Mouse (Mus musculus) limb, embryonic 15.5 days (tissue): Measurements from ENCODE around the gene Plcb4. TPM values are rescaled to one million over a fixed set of nuclear protein-coding genes. Genes with fewer than 3 reads are reported as not detected.

ENCODE experiments used
- ATAC-seq: fragments of 200-750 bp; cut with Nextera tagmentation; 2 replicates; pipeline ENCODE4 v1.8.0; 2017; ENCODE audit warnings: low read depth, moderate TSS enrichment; ENCODE audit not compliant: insufficient number of reproducible peaks, low FRiP score, low TSS enrichment
- H3K27ac ChIP-seq: fragments of 300-500 bp; sonication (generic); 2 replicates; pipeline ENCODE4 v1.5.1; 2015; ENCODE audit warnings: moderate library complexity, mild to moderate bottlenecking, inconsistent platforms
- H3K27me3 ChIP-seq: fragments of 300-500 bp; sonication (generic); 2 replicates; pipeline ENCODE4 v1.6.1; 2015; ENCODE audit warnings: inconsistent platforms
- H3K36me3 ChIP-seq: fragments of 300-500 bp; sonication (generic); 2 replicates; pipeline ENCODE4 v1.6.1; 2015; ENCODE audit warnings: inconsistent platforms
- H3K4me1 ChIP-seq: fragments of 300-500 bp; sonication (generic); 2 replicates; pipeline ENCODE4 v1.6.1; 2015; ENCODE audit warnings: inconsistent platforms
- H3K4me2 ChIP-seq: fragments of 300-500 bp; sonication (generic); 2 replicates; pipeline ENCODE4 v1.6.1; 2015; ENCODE audit warnings: mild to moderate bottlenecking, inconsistent platforms
- H3K4me3 ChIP-seq: fragments of 300-500 bp; sonication (generic); 2 replicates; pipeline ENCODE4 v1.5.1; 2015; ENCODE audit warnings: mild to moderate bottlenecking, inconsistent platforms
- H3K9ac ChIP-seq: fragments of 300-500 bp; sonication (generic); 2 replicates; pipeline ENCODE4 v1.6.1; 2015; ENCODE audit warnings: inconsistent platforms
- H3K9me3 ChIP-seq: fragments of 300-500 bp; sonication (generic); 2 replicates; pipeline ENCODE4 v1.6.1; 2016; ENCODE audit warnings: inconsistent platforms
- WGBS: fragments of 180-500 bp; shearing (Covaris S2); methylation state at CpG from one replicate; pipeline ENCODE4 v1.1.7; 2015; 5-methylcytosine and 5-hydroxymethylcytosine counted together
- polyA plus RNA-seq: library from polyadenylated mRNA; unstranded; fragments of >200 nt; fragmentation: Nextera tagmentation; extraction: Ambion mirVana; gene quantifications from 2 replicates; pipeline ENCODE4 v1.2.1, GENCODE M21; 2015

Gene Plcb4
- polyA plus RNA-seq, 1 experiment from 2014 or later, result 17.4 TPM

DNA sequence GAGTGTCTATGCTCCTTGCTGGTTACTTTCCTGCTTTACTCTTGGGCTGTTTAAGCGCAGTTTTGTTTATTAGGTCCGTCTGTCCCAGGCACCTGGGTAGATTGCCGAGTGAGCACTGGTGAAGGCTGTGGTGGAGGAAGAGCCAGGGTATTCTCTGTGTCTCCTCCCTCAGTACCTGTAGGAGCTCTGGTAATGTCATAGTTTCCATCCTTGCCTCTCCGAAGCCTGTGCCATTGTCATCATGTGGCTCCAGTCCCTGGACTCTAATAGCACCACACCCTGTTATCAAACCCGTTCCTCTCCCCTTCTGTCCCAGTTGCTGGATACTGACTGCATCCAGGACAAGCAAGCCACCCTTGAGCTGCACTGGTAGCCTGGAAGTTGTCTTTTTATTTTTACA lies 89.6 kb downstream of the Plcb4 start:
- H3K9me3 ChIP-seq, result no peaks in the 10 kb centered on the region
- H3K4me2 ChIP-seq, result no peak overlapping the region
- WGBS, result 66% methylated on average over 5 of the region's 5 CpGs
- no peak overlapping the region for H3K27ac ChIP-seq
- no peak overlapping the region for H3K9ac ChIP-seq
- H3K4me3 ChIP-seq, result no peak overlapping the region
- no peaks in the 10 kb centered on the region for H3K27me3 ChIP-seq
- H3K4me1 ChIP-seq, result peaks cover 13% of the 10 kb centered on the region
- ATAC-seq, result no peak
- no peaks in the 10 kb centered on the region for H3K36me3 ChIP-seq

DNA sequence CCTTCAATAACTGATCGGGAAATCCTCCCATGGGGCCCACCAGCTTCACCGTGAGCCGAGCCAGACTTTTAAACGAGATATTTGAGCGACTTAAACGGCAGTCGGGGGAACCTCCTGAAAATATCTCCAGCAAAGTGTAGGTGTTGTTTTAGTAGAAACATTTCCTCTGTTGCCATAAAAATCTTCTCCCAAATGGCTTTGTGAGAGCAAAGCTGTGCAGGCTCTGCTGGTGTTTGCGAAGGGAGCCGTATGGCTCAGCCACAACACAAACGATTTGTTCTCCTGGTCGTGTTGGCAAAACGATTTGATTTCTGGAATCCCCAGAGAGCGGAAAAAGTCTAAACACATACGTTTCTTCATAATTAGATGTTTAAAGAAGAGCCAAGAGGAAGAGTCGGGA lies 90.8 kb downstream of the Plcb4 start:
- Histone ChIP-seq H3K4me3 (no peak overlapping the region), H3K9me3 (no peaks in the 10 kb centered on the region), H3K4me1 (peaks cover 11% of the 10 kb centered on the region), H3K27me3 (no peaks in the 10 kb centered on the region), H3K36me3 (no peaks in the 10 kb centered on the region), H3K27ac (no peak overlapping the region; the same call in 1 of the 2 replicates), H3K4me2 (no peak overlapping the region), H3K9ac (no peak overlapping the region)
- no peak for ATAC-seq
- WGBS, result 33% methylated on average over 15 of the region's 15 CpGs

DNA sequence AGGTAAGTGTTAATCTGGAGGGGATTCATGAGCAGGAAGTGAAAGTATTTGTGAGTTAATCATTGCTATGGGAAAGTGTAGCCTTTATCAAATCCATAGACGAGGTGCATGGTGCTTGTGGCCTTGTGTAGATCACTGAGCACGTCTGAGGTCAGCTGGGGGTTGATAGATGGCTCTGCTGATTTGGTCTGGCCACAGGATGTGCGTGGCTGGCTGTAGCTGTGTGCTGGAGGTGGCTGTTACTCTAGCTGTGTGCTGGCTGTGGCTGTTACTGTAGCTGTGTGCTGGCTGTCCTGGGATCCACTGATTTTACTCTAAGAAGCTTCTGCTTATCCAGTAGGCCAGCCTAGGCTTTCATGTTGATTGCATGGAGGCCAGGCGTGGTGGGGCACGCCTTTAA lies 91.9 kb downstream of the Plcb4 start:
- ATAC-seq, result no peak
- Histone ChIP-seq H3K4me3 (no peak overlapping the region), H3K36me3 (no peaks in the 10 kb centered on the region), H3K4me2 (no peak overlapping the region), H3K27me3 (no peaks in the 10 kb centered on the region), H3K9ac (no peak overlapping the region), H3K4me1 (peaks cover 11% of the 10 kb centered on the region), H3K9me3 (no peaks in the 10 kb centered on the region), H3K27ac (no peak overlapping the region)
- 70% methylated on average over 5 of the region's 5 CpGs for WGBS

- H3K27ac ChIP-seq, result no peak overlapping the region
- no peaks in the 10 kb centered on the region for H3K36me3 ChIP-seq
- no peak overlapping the region for H3K4me3 ChIP-seq
- H3K4me1 ChIP-seq, result no peaks in the 10 kb centered on the region
- no peaks in the 10 kb centered on the region for H3K9me3 ChIP-seq
- H3K9ac ChIP-seq, result no peak overlapping the region
- WGBS, result 88% methylated on average over 5 of the region's 5 CpGs
- ATAC-seq, result no peak
- no peak overlapping the region for H3K4me2 ChIP-seq
- no peaks in the 10 kb centered on the region for H3K27me3 ChIP-seq
Observed at GRCm38 (mm10) chr2:135755792-135756191, 97.0 kb downstream of the Plcb4 start.

DNA sequence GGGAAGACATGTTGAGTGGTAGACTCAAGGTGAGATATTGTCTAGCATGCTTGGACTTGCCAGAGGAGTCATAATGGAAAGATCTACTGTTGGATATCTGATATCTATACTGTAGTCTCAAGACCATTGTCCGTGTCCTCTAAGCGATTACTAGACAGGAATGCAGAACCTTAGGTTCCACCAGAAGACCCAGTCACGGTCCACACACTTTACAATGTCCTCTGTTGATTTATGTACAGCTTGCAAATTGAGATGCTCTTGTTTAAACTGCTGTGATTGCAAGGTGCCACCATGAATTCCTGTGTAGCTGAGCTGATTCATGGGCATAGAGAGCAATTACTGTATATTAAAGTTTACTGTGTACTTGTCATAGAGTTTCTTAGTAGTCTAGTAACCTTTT lies 98.7 kb downstream of the Plcb4 start:
- Histone ChIP-seq H3K9ac (no peak overlapping the region), H3K4me3 (no peak overlapping the region)

DNA sequence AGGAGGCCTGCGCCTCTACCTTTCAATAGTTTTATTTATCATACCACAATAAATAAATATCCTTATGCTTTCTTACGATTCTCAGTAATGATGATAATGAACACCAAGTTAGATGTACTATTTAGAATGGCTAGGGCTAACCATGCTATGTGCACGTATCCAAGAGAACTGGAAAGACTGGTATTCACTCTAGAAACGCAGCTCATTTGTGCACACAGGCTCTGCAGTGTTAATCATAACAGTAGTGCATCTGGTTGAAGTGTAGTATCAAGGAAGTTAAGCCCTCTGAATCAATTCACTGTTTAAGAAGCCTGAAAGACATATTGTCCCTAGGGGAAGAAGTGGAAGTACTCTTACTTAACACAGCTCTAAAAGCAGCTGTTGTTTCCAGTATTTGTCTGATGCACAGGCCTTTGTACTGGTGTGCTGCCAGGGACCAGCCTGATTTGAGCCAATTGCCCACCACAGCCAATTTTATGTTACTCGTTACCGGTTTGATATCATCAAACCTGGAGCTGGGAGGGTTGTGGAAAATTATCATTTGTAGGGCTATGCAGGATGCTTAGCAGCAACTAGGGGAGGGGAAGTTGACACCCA lies 100.8 kb downstream of the Plcb4 start:
- Histone ChIP-seq H3K4me2 (no peak overlapping the region), H3K4me1 (peaks cover 4% of the 10 kb centered on the region; the same call in 1 of the 2 replicates), H3K27me3 (no peaks in the 10 kb centered on the region), H3K4me3 (no peak overlapping the region), H3K9me3 (no peaks in the 10 kb centered on the region), H3K36me3 (no peaks in the 10 kb centered on the region), H3K9ac (no peak overlapping the region), H3K27ac (no peak overlapping the region)
- 70% methylated on average over 6 of the region's 6 CpGs for WGBS
- ATAC-seq, result no peak

More for the DNA sequence above, 98.7 kb downstream of the Plcb4 start:
- Histone ChIP-seq H3K36me3 (no peaks in the 10 kb centered on the region), H3K9me3 (no peaks in the 10 kb centered on the region), H3K4me2 (no peak overlapping the region), H3K27me3 (no peaks in the 10 kb centered on the region), H3K27ac (no peak overlapping the region), H3K4me1 (peaks cover 4% of the 10 kb centered on the region; the same call in 1 of the 2 replicates)
- ATAC-seq, result no peak
- 87% methylated on average over 3 of the region's 3 CpGs for WGBS

DNA sequence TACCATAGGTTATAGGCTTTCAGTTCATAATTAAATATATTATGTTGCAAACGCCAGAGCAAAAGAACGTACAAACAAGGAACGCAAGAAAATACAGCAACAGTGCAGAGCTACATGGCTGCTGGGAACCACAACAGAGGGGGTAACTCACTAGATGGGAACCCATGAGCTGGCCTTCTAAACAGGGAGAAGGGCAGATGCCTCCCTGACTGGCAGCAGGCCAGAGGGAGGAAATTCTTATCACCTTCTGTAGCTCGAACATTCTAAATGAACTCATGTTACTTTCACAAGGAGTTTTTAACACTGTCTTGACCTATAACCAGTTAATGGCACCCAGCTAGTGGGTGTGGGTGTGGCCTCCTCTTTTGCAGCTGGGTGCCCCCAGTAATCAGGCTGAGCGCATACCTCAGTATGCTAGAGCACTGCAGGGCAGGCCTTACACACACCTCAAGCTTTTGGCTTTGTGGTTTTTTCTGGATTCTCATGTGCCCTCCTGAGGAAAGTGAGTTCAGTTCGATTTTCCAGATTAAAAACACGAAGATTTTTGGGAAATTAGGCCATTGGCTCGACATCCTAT lies 102.5 kb downstream of the Plcb4 start:
- Histone ChIP-seq H3K9ac (no peak overlapping the region), H3K4me1 (peaks cover 7% of the 10 kb centered on the region), H3K4me3 (no peak overlapping the region), H3K27ac (no peak overlapping the region), H3K4me2 (no peak overlapping the region), H3K9me3 (no peaks in the 10 kb centered on the region), H3K27me3 (no peaks in the 10 kb centered on the region), H3K36me3 (no peaks in the 10 kb centered on the region)
- WGBS, result 67% methylated on average over 8 of the region's 8 CpGs
- no peak for ATAC-seq

DNA sequence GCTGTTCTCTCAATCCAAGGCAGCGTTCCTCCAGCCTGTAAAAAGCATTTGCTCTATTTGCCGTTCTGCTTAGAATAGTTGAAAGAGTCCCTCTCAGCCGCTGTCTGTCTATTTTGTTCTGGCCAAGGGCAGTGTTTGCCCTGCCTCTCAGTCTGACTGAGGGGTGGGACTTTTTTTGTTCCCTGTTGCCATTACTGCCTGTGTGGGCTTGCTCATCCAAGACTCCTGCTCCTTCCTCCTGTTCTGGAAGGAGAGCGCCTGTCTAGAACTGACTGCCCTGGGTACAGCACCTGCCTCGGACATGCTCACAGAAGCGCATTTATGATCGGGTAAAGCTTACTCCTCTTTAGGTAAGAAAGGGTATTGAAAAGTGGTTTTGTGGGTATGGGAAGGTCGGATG lies 105.9 kb downstream of the Plcb4 start:
- H3K36me3 ChIP-seq, result no peaks in the 10 kb centered on the region
- no peaks in the 10 kb centered on the region for H3K9me3 ChIP-seq
- H3K4me3 ChIP-seq, result no peak overlapping the region
- no peak for ATAC-seq
- no peak overlapping the region for H3K9ac ChIP-seq
- H3K27me3 ChIP-seq, result no peaks in the 10 kb centered on the region
- peaks cover 22% of the 10 kb centered on the region for H3K4me1 ChIP-seq
- WGBS, result 64% methylated on average over 8 of the region's 8 CpGs
- H3K4me2 ChIP-seq, result no peak overlapping the region
- H3K27ac ChIP-seq, result no peak overlapping the region

- no peak overlapping the region for H3K27ac ChIP-seq
- H3K36me3 ChIP-seq, result no peaks in the 10 kb centered on the region
- H3K9ac ChIP-seq, result no peak overlapping the region
- H3K4me3 ChIP-seq, result no peak overlapping the region
- H3K27me3 ChIP-seq, result no peaks in the 10 kb centered on the region
- 70% methylated on average over 6 of the region's 6 CpGs for WGBS
- H3K4me2 ChIP-seq, result no peak overlapping the region
- H3K4me1 ChIP-seq, result peaks cover 22% of the 10 kb centered on the region
- ATAC-seq, result no peak
- H3K9me3 ChIP-seq, result no peaks in the 10 kb centered on the region
Observed at GRCm38 (mm10) chr2:135766471-135767063, 107.8 kb downstream of the Plcb4 start.

DNA sequence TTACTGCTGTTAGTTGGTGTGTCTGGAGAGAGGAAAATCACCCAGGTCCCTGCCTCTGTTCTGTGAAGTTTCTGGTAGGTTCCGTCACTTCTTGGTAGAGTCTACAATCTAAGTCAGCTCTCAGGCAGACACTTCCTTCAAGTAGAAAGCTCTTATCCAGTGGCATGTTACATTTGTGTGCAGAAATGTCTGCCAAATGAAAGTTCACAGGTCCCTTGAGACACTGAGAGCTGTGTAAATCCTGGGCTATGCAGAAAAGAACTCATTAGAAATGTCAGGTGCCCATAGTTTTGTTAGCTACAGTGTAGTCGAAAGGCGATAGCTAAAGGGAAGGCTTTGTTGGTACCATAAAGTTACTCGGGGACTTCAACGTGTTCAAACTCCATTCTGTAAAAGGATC lies 108.7 kb downstream of the Plcb4 start:
- no peak overlapping the region for H3K27ac ChIP-seq
- H3K9me3 ChIP-seq, result no peaks in the 10 kb centered on the region
- H3K9ac ChIP-seq, result no peak overlapping the region
- no peak overlapping the region for H3K4me3 ChIP-seq
- 0 out of 2 replicates have a peak, but pooled peaks have one; percentile 44 for ATAC-seq
- H3K4me1 ChIP-seq, result peaks cover 22% of the 10 kb centered on the region
- no peaks in the 10 kb centered on the region for H3K27me3 ChIP-seq
- no peak overlapping the region for H3K4me2 ChIP-seq
- no peaks in the 10 kb centered on the region for H3K36me3 ChIP-seq
- WGBS, result 46% methylated on average over 5 of the region's 5 CpGs

DNA sequence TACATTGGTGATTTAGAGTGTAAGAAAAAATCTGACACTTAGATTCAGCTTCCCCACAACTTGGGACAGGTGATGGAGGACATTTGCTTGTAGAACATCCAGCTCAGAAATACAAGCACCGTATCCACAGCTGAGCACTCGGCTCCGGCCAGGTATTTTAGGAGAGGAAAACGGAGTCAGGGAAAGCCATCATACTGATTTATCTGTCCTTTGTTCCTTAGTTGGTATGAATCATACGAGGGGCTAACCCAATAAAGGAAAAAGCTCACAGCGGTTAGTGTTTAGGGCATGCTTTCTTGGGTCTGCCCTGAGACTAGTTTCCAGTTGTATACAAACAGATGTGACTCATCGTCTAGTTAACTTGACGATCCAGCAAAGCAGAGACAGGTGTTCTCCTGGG lies 110.9 kb downstream of the Plcb4 start:
- Histone ChIP-seq H3K27me3 (no peaks in the 10 kb centered on the region), H3K9ac (no peak overlapping the region), H3K4me2 (0 out of 2 replicates have a peak overlapping the region, but pooled peaks have one; percentile 14), H3K36me3 (no peaks in the 10 kb centered on the region), H3K27ac (0 out of 2 replicates have a peak overlapping the region, but pooled peaks have one; percentile 38), H3K4me1 (peaks cover 25% of the 10 kb centered on the region), H3K4me3 (no peak overlapping the region), H3K9me3 (no peaks in the 10 kb centered on the region)
- ATAC-seq, result 0 out of 2 replicates have a peak, but pooled peaks have one; percentile 30
- 37% methylated on average over 8 of the region's 8 CpGs for WGBS

- 0 out of 2 replicates have a peak overlapping the region, but pooled peaks have one; percentile 38 for H3K27ac ChIP-seq
Observed at GRCm38 (mm10) chr2:135770226-135770625, 111.4 kb downstream of the Plcb4 start.

More at GRCm38 (mm10) chr2:135770226-135770625, 111.4 kb downstream of the Plcb4 start:
- Histone ChIP-seq H3K36me3 (no peaks in the 10 kb centered on the region), H3K4me3 (no peak overlapping the region), H3K4me1 (peaks cover 25% of the 10 kb centered on the region), H3K4me2 (0 out of 2 replicates have a peak overlapping the region, but pooled peaks have one; percentile 14), H3K9me3 (no peaks in the 10 kb centered on the region), H3K9ac (no peak overlapping the region), H3K27me3 (no peaks in the 10 kb centered on the region)
- ATAC-seq, result no peak
- WGBS, result 73% methylated on average over 9 of the region's 9 CpGs
